Mouse (Mus musculus) liver, adult 2 months (tissue): ENCODE data around the gene Gart.

Source experiments
- CTCF ChIP-seq: fragments of 200-500 bp; IDR thresholded peaks from 2 replicates; pipeline ENCODE4 v1.5.1; 2011; ENCODE audit warnings: low read depth, low read length, control low read depth
- POLR2A ChIP-seq: fragments of 200-500 bp; IDR thresholded peaks from 2 replicates; pipeline ENCODE4 v1.6.1; 2011; ENCODE audit warnings: low read length, control low read depth; ENCODE audit not compliant: insufficient read depth; ENCODE audit errors: extremely low read depth

DNA sequence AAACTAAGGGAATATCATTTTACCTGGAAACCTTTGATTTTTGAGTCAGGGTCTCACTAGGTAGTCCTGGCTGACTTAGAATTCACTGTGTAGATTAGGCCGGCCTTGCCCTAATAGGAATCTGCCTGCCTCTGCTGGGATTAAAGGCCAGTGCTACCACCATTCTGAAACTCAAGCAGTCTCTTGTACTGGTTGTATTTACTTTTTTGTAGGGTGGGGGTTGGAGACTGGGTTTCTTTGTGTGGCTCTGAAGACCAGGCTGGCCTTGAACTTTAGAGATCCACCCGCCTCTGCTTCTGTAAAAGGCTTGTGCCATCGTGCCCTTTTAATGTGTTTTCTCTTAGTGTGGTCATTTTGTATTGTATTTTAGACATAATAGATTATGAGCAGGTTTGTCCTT is 2.5 kb upstream of the Gart start:
- TF ChIP-seq CTCF (no peak), POLR2A (no peak)
